Mouse (Mus musculus) bone marrow, adult 2 months (tissue): Measurements from ENCODE around the gene Ick.

ENCODE experiments used
- CTCF ChIP-seq: fragments of 200-500 bp; IDR thresholded peaks from 2 replicates; pipeline ENCODE4 v1.5.1; 2011; ENCODE audit warnings: low read length, control low read depth; ENCODE audit not compliant: control insufficient read depth, insufficient read depth
- POLR2A ChIP-seq: fragments of 200-500 bp; IDR thresholded peaks from 2 replicates; pipeline ENCODE4 v1.6.1; 2011; ENCODE audit warnings: low read depth, mild to moderate bottlenecking, control low read depth, low read length, borderline replicate concordance; ENCODE audit not compliant: control insufficient read depth

DNA sequence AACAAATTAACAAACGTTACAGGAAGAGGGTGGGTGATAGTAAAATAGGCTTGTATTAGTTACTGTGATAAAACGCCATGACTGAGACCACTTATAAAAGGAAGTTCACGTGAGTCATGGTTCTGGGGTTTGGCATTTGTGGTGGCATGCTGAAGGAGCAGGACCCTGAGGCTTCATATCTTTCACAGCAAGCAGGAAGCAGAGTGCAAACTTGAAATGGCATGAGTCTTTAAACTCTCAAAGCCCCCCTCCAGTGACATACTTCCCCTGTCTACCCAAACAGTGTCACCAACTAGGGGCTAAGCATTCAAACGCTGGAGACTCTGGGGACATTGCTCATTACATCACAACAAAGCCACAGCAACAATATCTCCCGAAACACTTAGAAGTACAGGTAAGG lies 8.0 kb upstream of the Ick start:
- TF ChIP-seq POLR2A (no peak), CTCF (no peak)
